Mouse (Mus musculus) urinary bladder, postnatal 14 days (tissue): ENCODE measurements around the gene Txk.
A peak's percentile ranks its signal among the peaks of the same experiment; 100 is the strongest.

ENCODE experiments used
- DNase-seq: peaks from one replicate; pipeline ENCODE4 v3.0.0; 2021; ENCODE audit warnings: low spot score

Txk gene

DNA sequence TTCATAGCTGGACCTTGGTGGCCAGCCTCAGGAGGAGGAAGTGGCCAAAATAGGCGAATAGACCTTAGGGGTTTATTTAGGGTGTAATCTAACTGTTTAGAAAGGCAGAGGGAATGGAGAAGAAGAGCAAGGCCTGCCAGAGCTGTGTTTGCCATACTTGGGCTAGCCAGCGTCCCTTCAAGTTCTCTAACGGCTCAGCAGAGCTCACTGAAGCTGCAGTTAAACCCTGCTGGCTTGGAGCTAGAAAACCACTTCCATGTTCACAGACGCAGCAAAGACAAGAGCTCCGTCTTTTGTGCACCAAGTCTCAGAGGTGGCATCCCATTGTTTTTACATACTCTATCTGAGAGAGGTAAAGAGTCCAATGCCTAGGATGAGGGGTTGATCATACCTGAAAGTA, 2.4 kb downstream of the Txk start:
- DNase-seq = no peak

DNA sequence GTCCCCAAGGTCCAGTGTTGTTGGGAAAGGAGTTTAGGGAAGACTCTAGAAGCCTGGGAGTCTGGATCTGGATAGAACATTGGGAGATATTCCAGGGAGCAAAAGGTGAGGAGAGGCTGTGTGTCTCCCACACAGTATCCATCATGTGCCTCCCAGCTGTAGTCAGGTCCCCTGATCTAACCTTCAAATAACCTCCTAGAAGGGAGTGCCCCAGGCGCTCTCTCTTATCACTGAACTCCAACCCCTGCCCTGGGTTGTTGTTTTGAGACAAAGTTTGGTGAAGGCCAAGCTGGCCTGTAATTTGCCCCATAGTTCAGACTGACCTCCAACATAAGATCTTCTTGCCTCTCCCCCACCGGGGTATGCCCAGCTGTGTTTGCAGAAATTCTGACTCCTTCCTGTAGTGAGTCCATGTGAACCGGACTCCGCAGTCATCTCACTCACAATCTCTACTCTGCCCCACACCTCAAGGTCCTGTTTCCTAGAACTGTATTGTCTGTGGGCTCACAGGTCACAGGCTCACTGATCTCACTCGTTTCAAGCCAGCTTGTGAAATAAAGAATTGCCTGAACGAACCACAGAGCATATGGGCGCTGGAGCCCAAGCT, 3.8 kb downstream of the Txk start:
- DNase-seq = no peak

DNA sequence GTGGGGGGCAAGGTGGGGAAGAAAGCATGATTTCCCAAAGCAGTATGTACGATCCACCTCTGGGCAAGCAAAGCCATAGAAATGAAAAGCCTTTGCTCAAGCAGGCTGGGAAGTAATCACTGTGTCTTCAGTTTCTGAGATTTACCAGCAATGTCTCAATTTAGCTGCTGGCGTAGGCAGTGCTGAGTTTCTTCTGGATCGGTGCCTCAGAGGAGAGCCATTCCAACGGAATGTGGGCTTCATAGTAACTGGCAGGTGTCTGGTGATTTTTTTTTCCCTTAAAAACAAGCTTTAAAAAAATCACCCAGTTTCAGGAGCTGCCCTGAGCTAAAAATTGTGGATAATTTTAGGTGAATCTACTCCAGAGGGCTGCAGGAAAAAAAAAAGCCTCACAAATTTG, 5.2 kb downstream of the Txk start:
- no peak for DNase-seq

DNA sequence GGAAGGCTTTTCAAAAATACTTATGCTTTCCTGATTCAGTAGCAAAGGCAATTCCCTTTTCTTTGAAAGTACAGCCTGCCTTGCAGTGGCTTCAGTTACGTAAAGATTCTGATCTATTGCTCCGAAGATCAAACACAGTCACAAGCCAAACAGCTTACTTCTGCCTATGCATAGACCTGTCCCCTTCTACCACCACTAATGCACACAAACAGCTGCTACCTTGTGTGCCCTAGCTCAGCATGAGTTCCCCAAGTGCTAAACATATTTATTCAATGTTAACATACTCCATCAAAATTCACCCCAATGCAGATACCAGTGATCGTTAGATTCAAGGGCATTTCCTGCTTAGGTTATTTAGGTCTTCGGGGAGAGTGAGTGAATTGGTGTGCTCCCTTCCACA, 6.1 kb downstream of the Txk start:
- DNase-seq = no peak

DNA sequence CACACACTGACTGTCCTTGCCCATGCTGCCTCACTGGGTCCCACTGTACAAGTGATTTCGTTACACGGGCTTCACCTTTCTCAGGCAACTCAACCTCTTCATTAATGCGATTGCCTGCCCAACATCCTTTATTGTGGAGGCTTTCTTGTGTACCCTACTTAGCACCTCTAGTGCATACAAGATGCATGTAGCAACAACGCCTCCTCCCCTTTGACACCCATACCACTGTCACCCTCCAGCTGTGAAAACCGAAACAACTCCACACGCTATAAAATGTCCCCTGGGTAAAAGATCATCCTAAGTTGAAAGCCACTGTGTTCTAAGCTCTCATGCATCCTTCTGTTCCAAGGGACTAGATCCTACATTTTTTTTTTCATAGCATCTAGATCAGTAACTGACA, 9.5 kb downstream of the Txk start:
- DNase-seq = no peak

DNA sequence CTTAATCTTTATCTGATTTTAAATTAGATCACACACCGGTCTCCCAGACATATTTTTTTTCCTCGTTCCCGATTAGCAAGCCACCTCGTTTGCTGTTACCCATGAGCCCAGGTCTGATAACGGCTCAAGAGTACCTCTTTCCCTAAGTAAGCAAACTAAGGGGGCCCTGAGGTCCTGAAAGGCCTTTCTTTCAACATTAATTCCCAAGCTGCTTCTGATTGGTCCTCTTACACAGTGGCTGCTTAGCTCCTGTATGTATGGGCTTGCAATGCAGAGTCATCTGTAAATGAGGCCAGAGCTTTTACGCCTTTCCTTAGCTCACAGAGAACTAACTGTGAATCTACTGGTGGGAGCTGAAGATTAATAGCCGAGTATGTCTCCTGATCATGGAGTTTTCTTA, 15.7 kb downstream of the Txk start:
- no peak for DNase-seq

DNA sequence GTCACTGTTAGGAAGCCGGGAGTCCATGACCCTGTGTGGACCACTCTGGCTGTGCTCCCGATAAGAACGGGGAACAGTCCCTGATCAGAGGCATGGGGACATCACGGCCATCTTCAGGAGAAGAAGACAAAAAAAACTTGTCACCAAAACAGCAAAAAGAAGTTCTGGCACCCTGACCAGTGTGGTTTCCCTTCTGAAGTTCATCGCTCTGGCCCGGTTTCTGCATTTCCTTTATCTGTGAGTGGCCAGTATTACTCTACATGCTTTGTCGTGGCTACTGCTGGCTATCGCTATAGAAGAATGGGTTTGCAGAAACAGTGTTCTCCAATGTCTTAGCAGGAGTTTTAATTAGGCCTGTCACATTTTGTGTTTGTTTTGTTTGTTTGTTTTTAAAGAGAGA, 16.1 kb downstream of the Txk start:
- no peak for DNase-seq

DNA sequence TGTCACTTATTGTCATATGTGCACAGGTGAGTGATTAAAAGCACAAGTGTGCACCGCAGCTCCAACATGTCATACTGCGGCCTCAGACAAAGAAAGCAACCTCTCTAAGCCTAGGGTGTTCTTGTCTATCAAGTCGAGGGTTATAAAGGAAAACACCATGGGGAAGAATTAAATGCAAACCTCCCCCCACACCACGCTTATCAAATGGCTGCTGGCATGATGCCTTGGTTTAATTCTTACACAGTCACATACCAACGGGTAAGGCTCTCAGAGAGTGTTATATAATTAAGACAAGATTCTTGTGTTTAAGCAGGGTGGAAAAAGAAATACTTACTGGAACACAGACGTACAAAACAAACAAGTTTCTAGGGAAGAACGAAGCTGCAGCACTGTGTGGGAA, 16.8 kb downstream of the Txk start:
- DNase-seq = no peak

DNA sequence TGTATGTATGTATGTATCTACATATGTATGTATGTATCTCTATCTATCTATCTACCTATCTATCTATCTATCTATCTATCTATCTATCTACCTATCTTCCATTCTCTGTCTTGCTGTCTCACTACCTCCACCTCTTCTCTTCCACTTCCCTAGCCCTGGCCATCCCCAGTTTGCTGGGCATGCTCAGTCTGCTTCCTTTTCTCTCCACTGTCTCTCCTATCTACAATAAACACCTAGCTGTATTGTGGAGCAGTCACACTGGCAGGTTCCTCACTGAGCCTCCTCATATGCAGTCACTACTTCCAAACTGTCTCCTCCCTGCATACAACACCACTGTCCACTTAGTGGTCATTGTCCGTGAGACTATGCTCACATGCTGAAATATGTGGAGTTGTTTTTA, 19.7 kb downstream of the Txk start:
- no peak for DNase-seq

DNA sequence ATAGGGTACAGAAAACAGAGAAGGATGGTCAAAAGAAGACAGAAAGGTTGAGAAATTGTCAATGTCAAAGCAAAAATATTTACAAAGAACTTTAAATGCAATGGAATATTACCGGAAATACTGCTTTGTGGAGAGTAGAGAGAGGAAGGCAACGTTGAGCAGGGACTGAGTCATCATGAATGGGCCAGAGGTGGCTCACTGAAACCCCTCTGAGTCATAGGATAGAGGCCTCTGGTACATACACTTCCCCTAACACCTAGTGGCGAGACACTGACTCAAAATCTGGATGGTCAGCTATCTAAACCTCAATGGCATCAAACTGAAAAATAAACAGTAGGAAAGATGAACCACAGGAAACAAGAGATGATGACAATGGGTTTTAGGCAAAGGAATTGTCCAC, 27.2 kb downstream of the Txk start:
- DNase-seq = no peak

DNA sequence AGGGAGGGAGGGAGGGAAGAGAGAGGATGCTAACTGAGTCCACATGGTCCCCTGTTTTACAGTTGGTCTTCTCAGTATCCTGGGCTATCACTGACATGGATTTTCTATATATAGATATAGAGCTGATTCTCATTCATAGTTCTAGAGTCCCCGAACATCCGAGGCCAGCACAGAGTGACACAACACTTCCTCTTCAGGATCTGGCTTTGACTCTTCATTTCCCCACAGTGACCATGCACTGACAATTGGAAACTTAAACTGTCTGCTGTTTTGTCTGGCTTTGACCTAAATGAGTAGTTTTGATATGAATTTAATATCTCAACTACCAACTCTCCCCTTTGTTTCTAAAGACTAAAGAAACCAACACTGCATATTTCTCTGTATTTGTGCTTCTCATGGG, 29.1 kb downstream of the Txk start:
- no peak for DNase-seq

DNA sequence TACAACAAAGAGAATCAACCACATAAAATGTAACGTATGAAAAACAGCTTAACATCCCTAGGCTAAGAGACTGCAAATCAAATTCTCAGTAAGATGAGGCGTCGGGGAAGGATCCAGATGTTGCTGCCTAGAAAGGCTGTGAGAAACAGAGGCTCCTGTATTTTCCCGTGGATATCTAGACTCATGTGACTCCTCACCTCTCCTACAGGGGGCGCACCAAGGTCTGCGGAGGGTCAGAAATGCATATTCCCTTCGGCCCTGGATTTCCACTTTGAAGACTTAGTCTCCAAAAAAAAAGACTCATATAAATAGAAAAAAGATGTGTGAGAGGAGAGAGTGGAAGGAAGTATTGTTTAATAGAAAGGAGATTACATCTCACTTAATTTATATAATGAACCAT, 32.0 kb downstream of the Txk start:
- no peak for DNase-seq

DNA sequence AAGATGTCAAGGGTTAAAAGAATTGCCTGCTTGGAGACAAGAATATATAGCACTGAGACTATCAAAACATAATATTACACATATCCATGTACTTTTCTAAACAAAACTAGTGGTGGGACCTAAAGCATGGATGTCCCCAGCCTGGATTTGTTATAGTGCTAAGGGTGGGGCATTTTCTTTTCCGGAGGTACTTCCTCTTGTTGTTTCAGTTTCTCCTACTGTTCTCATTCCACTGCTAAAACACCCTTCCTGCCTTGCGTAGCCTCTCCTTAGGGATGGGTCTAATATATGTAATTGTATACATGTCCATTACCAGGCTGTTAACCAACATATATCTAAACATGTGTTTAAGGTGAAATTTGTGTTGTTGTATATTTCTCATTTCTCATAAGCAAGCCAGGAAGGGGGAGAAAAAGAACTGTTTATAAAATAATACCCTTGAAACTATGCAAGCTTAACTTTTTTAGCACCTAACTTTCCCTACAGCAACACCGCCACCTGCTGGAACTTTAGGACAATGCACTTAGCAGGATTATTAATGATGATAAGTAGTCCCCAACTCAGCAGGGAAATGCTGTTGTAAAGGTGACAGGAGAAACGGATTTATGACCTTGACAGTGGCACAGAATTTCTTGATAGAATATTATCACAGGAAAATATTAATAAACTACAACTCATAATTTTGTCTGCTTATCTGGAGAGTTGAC, 41.9 kb downstream of the Txk start:
- peak; percentile 74 for DNase-seq

DNA sequence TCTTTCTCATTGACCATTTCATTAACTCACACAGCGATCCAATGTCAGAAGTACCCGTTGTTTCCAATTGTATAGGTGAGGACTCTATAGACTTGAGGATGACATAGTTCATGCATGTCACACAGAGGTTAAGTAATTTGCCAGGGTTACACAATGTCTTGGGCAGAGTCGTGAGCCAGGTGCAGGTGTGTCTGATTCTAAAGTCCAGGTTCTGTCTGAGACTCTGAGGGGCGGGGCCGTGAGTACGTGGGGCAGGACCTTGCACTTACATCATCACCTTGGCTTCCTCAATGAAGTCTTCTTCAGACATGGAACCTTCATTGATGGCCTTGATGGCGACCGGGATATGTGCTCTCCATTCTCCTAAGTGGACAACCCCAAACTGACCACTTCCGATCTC, 42.6 kb downstream of the Txk start:
- DNase-seq = no peak

DNA sequence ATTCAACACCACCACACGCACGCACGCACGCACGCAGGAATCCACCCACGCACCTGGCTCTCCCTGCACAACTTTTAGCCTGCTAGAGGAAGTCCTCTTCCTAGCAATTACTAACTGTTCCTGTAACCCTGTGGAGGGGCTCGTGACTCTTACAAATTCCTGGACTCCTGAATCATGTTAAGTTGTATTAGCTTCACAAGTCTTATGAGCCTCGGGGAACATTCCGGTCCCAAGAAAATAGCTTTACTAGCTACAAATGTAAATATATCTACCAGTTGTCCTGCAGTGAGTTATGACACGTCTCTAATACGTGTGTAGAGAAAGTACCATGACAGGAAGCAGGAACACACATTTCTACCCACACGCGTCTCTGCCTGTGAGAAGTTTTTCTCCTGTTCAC, 43.1 kb downstream of the Txk start:
- DNase-seq = no peak

DNA sequence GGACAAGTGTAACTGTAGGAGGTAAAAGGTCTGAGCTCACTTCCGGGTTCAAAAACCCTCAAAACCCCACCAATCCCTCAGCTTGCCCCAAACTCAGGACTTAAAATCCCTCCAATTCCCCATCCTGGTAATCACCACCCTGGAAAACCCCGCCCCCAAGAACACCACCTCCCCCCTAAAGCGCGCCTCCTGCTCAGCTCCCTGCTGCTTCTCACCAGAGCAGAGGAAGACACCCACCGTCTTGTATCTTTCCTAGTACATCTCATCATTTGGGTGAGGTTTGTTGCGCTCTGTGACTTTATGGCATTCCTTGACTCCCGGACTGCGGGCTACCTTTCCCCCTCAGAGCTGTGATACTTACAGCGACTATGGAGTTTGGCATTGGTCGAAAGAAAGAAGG, 45.9 kb downstream of the Txk start:
- no peak for DNase-seq

DNA sequence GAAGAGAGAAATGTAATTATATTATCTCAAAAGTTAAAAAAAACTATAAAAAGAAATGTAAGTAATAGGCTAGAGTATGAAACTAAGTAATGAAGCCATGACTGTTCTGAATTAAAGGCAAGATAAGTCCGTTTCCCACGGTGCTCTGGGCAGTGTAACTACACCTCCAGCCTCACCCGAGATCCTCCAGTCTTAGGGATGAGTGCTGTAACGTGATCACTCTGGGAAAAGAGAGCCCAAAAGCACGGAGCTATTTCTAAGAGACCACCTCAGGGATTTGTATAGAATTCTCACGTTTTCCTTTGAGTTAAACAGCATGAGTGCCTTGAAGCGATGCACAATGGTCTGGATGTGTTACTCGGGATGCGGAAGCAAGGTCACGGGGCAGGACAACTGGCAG, 46.5 kb downstream of the Txk start:
- DNase-seq = no peak

DNA sequence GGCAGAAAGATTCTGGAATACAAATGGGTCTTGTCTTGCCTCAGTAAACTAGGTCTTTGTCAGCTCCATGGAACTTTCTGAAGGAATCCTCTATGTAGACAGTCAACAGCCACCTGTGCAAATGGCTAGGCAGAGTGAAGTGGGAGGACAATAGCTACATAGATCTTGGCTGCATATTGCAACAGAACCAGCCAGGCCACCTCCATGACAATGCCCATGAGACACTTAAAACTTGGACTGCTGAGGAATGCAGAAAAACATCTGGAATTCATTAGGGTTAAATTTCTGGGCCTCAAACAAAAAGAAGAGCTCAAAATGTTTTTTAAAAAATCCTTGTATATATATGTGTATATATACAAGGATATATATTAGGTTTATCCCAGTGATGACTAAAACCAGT, 50.4 kb downstream of the Txk start:
- DNase-seq = no peak

DNA sequence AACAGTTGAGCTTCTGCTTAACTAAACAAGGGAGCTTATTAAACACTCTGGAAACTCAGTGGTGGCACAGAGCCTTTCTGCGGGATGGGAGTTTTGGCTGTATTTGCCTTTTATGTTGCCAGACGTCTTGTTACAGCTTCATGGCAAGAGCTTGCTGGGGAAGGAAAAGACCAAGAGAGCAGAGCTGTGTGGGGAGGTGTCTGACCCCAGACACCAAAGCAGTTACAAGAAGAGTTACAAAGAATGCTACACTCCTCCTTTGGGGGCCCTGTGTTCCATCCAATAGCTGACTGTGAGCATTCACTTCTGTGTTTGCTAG, 53.1 kb downstream of the Txk start:
- no peak for DNase-seq

DNA sequence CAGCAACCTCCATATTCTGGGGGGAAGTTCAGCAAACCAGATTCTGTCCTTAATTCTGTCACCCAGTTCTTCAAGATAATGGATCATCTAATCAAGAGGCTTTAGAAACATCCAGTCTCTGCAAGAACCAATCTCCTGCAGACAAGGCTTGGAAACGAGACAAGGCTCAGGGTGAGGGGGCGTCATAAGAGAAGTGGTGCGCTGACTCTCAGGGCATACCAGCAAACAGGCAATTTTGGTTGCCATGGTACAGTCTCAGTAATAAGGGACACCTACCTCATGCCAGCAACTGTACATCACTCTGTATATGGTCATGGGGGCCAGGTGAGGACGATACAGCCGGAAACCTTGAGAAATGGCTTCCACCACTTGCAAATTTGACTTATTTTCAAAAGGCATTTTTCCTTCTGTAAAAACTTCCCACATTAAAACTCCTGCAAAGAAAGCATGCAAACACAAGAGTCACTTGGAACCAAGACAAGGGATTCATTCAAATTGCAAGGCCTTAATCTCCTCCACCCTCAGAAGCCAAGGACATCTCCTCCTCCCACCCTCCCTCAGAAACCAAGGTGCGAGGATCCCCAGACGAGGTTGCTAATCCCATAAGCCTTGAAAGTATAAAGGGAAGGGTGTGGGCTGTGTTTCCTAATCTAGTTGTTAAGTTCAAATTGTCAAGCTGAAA, 53.6 kb downstream of the Txk start:
- DNase-seq = no peak

DNA sequence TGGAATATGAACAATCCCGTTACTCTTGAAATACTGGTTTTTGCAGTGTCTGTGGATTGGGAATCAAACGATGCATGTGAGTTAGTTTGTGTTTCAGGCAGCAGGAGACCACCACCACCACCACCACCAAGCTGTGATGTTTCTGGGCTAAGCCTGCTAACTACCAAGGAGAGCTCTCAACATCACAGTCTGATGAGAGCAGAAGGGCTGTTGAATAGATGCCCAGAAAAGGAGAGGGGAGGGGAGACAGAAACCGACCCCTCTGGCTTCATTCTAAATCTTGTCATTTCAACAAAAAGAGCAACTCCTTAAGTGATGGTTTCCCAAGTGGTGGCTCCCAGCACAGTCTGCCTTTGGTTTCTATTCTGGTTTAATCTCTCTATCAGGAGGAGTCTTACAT, 54.2 kb downstream of the Txk start:
- DNase-seq = no peak

DNA sequence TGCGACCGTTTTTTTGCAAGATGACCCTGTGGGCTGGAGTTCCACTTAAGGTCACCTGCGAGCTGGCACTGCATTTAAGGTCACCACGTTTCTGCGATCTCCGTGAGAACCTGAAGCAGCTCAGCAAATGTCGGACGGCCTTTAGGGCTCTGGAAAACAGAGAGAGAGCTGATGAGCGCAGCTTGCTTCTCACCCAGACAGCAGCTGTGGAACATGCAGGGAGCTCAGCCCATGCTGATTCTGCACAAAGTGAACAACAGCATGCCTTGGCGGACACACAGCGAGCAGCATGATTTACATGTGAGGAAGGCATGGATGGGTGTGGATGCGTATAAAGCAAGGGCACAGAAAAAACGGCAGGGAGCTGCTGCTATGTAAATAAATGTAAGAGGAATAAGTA, 56.1 kb downstream of the Txk start:
- DNase-seq = no peak

DNA sequence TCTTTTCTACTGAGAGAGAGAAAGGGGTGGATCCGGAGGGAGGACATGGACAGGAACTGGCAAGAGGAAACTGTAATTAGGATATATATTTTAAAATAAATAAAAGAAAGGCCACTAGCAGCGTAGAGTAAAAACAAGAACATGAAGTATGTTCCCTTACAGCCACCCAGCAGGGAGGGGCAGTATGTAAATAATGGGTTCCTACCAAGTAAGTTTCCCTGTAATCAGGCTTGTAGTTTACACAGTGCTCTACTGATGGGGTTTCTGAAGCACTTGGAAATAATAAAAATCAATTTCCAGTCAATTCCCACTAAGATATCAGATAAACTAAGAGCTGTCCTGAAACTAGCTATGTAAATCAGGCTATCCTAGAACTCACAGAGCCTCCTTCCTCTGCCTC, 57.9 kb downstream of the Txk start:
- no peak for DNase-seq

DNA sequence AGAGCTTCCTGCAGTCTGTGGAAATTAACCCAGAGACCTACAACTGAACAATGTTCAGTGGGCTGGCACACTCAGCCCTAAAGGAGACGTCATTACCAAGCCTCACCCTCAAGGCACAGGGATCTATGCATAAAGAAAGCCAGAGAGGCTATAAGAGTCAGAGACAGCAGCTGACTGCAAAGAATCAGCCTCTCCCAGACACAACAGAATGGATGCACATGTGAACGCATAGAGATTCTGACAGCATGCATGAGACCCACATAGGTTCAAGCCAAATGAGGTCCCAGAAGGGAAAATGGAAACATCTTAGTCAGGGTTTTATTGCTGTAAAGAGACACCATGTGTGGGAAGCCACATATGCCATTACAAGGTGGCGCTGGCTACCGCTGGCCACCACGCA, 62.1 kb downstream of the Txk start:
- DNase-seq = no peak
